In genomic region chr11:5778481-5778880, GRCm38 (mm10) we compare ENCODE assay signal across 13 mouse cellular contexts. TPM values are rescaled to one million over a fixed set of nuclear protein-coding genes. Genes with fewer than 3 reads are reported as not detected.
DNase-seq lines count a peak whose midpoint lies in the region; ATAC-seq and TF ChIP-seq lines count a peak whose summit lies in the region.
"Had no signal": no experiment of that assay in that cellular context is flagged by ENCODE, and none has a peak within 500 bp of the region (broad histone marks: within the 10 kb centered on the region; RNA-seq: fewer than 3 reads in every experiment).

No protein-coding gene starts in this region.

- TF ChIP-seq POLR2A in CH12.LX (IDR thresholded peaks at IDR 0.05; ENCODE audit: low read depth, low read length) = no peak

- no peaks in the 10 kb centered on the region for H3K4me1 ChIP-seq in forebrain, embryonic 11.5 days (replicated peaks; ENCODE audit: control insufficient read depth, insufficient read depth, low read length)
- H3K4me1 ChIP-seq in forebrain, embryonic 15.5 days = no peaks in the 10 kb centered on the region
- H3K4me1 ChIP-seq in lung, embryonic 14.5 days (ENCODE audit: insufficient read depth) = no peaks in the 10 kb centered on the region
- no peaks in the 10 kb centered on the region for H3K4me1 ChIP-seq in CH12.LX (ENCODE audit: control insufficient read depth in 1 of 2, insufficient read depth in 2 of 2)
- H3K4me1 ChIP-seq: neural tube, embryonic 12.5 days had no signal

- H3K9me3 ChIP-seq in forebrain, embryonic 11.5 days (ENCODE audit: control insufficient read depth, low read length) = no peaks in the 10 kb centered on the region
- no peaks in the 10 kb centered on the region for H3K9me3 ChIP-seq in forebrain, embryonic 15.5 days
- H3K9me3 ChIP-seq in lung, embryonic 14.5 days (ENCODE audit: low read depth, low read length) = no peaks in the 10 kb centered on the region
- H3K9me3 ChIP-seq in CH12.LX (replicated peaks; ENCODE audit: low read length) = no peaks in the 10 kb centered on the region
- H3K9me3 ChIP-seq: heart, embryonic 13.5 days; neural tube, embryonic 12.5 days had no signal

- H3K27ac ChIP-seq in forebrain, embryonic 11.5 days (ENCODE audit: low read depth, low read length) = no peak overlapping the region
- H3K27ac ChIP-seq in forebrain, embryonic 15.5 days (replicated peaks) = no peak overlapping the region
- H3K27ac ChIP-seq in lung, embryonic 14.5 days (ENCODE audit: low read depth) = no peak overlapping the region
- H3K27ac ChIP-seq in CH12.LX (ENCODE audit: insufficient read depth, low read depth) = no peak overlapping the region
- H3K27ac ChIP-seq: heart, embryonic 13.5 days; neural tube, embryonic 12.5 days had no signal

- WGBS in forebrain, embryonic 11.5 days = 78% methylated on average over 2 of the region's 2 CpGs
- WGBS in forebrain, embryonic 15.5 days = 72% methylated on average over 2 of the region's 2 CpGs
- WGBS in lung, embryonic 14.5 days = 73% methylated on average over 2 of the region's 2 CpGs

- TF ChIP-seq EP300 in CH12.LX (IDR thresholded peaks at IDR 0.05; ENCODE audit: low read length) = no peak

- no peak for ATAC-seq in forebrain, embryonic 11.5 days (replicated peaks; ENCODE audit: low FRiP score)
- ATAC-seq in forebrain, embryonic 15.5 days (replicated peaks) = no peak
- no peak for ATAC-seq in lung, embryonic 14.5 days (ENCODE audit: insufficient read depth)
- ATAC-seq: forebrain, embryonic 16.5 days had no signal

- H3K36me3 ChIP-seq in forebrain, embryonic 11.5 days (ENCODE audit: control insufficient read depth, insufficient read depth, low read length) = peaks cover 3% of the 10 kb centered on the region; the same call in 1 of the 2 replicates
- H3K36me3 ChIP-seq in forebrain, embryonic 15.5 days = peaks cover 5% of the 10 kb centered on the region; the same call in 1 of the 2 replicates
- peaks cover 10% of the 10 kb centered on the region; the same call in 1 of the 2 replicates for H3K36me3 ChIP-seq in lung, embryonic 14.5 days (ENCODE audit: insufficient read depth)
- peaks cover 14 to 41% of the 10 kb centered on the region in 2 experiments for H3K36me3 ChIP-seq in CH12.LX (replicated peaks in 1 of 2; ENCODE audit: control insufficient read depth in 1 of 2, insufficient read depth in 1 of 2, low read length in 1 of 2)

- H3K4me2 ChIP-seq in forebrain, embryonic 11.5 days (ENCODE audit: low read depth, low read length, severe bottlenecking) = no peak overlapping the region
- H3K4me2 ChIP-seq in forebrain, embryonic 15.5 days (replicated peaks) = no peak overlapping the region
- no peak overlapping the region for H3K4me2 ChIP-seq in lung, embryonic 14.5 days
- no peak overlapping the region for H3K4me2 ChIP-seq in CH12.LX (ENCODE audit: insufficient read depth, low read depth, poor library complexity, severe bottlenecking)
- H3K4me2 ChIP-seq: heart, embryonic 13.5 days; neural tube, embryonic 12.5 days had no signal

- H3K79me2 ChIP-seq in CH12.LX (replicated peaks; ENCODE audit: control insufficient read depth, extremely low read depth, insufficient read depth, poor library complexity, severe bottlenecking) = no peaks in the 10 kb centered on the region

- H3K27me3 ChIP-seq in forebrain, embryonic 11.5 days (ENCODE audit: control insufficient read depth, insufficient read depth, low read length) = no peaks in the 10 kb centered on the region
- H3K27me3 ChIP-seq in forebrain, embryonic 15.5 days = no peaks in the 10 kb centered on the region
- no peaks in the 10 kb centered on the region for H3K27me3 ChIP-seq in lung, embryonic 14.5 days (ENCODE audit: insufficient read depth, low read length)
- H3K27me3 ChIP-seq in CH12.LX (replicated peaks) = no peaks in the 10 kb centered on the region
- H3K27me3 ChIP-seq: heart, embryonic 13.5 days; neural tube, embryonic 12.5 days had no signal

- H3K4me3 ChIP-seq in forebrain, embryonic 11.5 days (ENCODE audit: low read depth, low read length) = no peak overlapping the region
- no peak overlapping the region for H3K4me3 ChIP-seq in forebrain, embryonic 15.5 days
- H3K4me3 ChIP-seq in lung, embryonic 14.5 days (ENCODE audit: low read depth, low read length) = no peak overlapping the region
- H3K4me3 ChIP-seq in CH12.LX (replicated peaks in 1 of 3; ENCODE audit: low read depth in 2 of 3, low read length in 2 of 3, poor library complexity in 1 of 3) = no peak overlapping the region
- H3K4me3 ChIP-seq: heart, embryonic 13.5 days; neural tube, embryonic 12.5 days had no signal

- in situ Hi-C loops in CH12.LX (cut with MboI; ENCODE audit: low pct_ligation_motif_present, low pct_unique_long_range_greater_than_20kb, low sequenced_read_pairs) = no loop called here

- DNase-seq in forebrain, embryonic 11.5 days (ENCODE audit: low spot score) = peak; percentile 37
- no peak for DNase-seq in lung, embryonic 14.5 days
- no peak for DNase-seq in lung, postnatal 14 days
- no peak for DNase-seq in CH12.LX (ENCODE audit: extremely low read depth)
- peak; percentile 54 for DNase-seq in induced T-regulatory cell, adult 2 months (ENCODE audit: low read depth)
- no peak for DNase-seq in gastrocnemius, adult 18-20 months (ENCODE audit: low spot score)
- no peak for DNase-seq in lung, adult 18-20 months
- DNase-seq: layer of hippocampus, postnatal 36 days; lung, postnatal 4 days had no signal

- H3K9ac ChIP-seq in forebrain, embryonic 11.5 days (ENCODE audit: low read length) = no peak overlapping the region
- no peak overlapping the region for H3K9ac ChIP-seq in forebrain, embryonic 15.5 days (replicated peaks)
- H3K9ac ChIP-seq in lung, embryonic 14.5 days = no peak overlapping the region
- no peak overlapping the region for H3K9ac ChIP-seq in CH12.LX (ENCODE audit: insufficient read depth, low read depth)
- H3K9ac ChIP-seq: heart, embryonic 13.5 days; neural tube, embryonic 12.5 days had no signal

- dilution Hi-C loops in CH12.LX (cut with MboI; ENCODE audit: extremely low pct_ligation_motif_present, extremely low pct_unique_long_range_greater_than_20kb, low sequenced_read_pairs) = no loop called here

- TF ChIP-seq RAD21 in CH12.LX (IDR thresholded peaks at IDR 0.05; ENCODE audit: low read depth, low read length) = peak; percentile 81

- peak; percentile 49 for TF ChIP-seq CTCF in lung, embryonic 14.5 days (IDR thresholded peaks at IDR 0.05; ENCODE audit: low read depth)
- peak; percentile 30 to 82; a peak in 3 of 4 replicates for TF ChIP-seq CTCF in CH12.LX (conservative IDR thresholded peaks at IDR 0.05 in 1 of 2, IDR thresholded peaks at IDR 0.05 in 1 of 2; ENCODE audit: low read depth in 2 of 2, low read length in 2 of 2)

TF ChIP-seq in CH12.LX, 34 proteins besides CTCF, POLR2A, EP300 and RAD21:
- TF ChIP-seq SMC3 (IDR thresholded peaks at IDR 0.05; ENCODE audit: low read depth, low read length) (peak; percentile 64), MXI1 (IDR thresholded peaks at IDR 0.05; ENCODE audit: low read depth, low read length) (no peak), MYC (IDR thresholded peaks at IDR 0.05; ENCODE audit: low read depth, low read length) (no peak)

RNA-seq across cellular contexts. Expression of gene Dbnl, which starts 9.8 kb away (rescaled TPM):
- polyA plus RNA-seq in forebrain, embryonic 11.5 days (2014; fragmentation: Nextera tagmentation; extraction: Ambion mirVana) = 152 and 157 TPM in 2 replicates
- polyA plus RNA-seq in forebrain, embryonic 15.5 days (2015; fragmentation: Nextera tagmentation; extraction: Ambion mirVana) = 138 and 140 TPM in 2 replicates
- 106 and 114 TPM in 2 replicates for polyA plus RNA-seq in lung, embryonic 14.5 days (2014; fragmentation: Nextera tagmentation; extraction: Ambion mirVana)
- total RNA-seq in CH12.LX (2012; rRNA removed) = 76.2 and 77.3 TPM in 2 replicates
- total RNA-seq in CH12.LX (2014; rRNA removed) = 67.5 and 70.3 TPM in 2 replicates
- 124 and 133 TPM in 2 replicates for polyA plus RNA-seq in CH12.LX (2012; ENCODE audit: insufficient read length, low read depth)
- 10 to 100 TPM; 11.1 to 12.7 TPM for total RNA-seq in gastrocnemius, adult 18-20 months (2021)

RNA-seq across cellular contexts. Expression of gene Urgcp, which starts 16.3 kb away (rescaled TPM):
- polyA plus RNA-seq in forebrain, embryonic 11.5 days (2014; fragmentation: Nextera tagmentation; extraction: Ambion mirVana) = 19.1 and 20.1 TPM in 2 replicates
- 31.6 and 32.4 TPM in 2 replicates for polyA plus RNA-seq in forebrain, embryonic 15.5 days (2015; fragmentation: Nextera tagmentation; extraction: Ambion mirVana)
- polyA plus RNA-seq in lung, embryonic 14.5 days (2014; fragmentation: Nextera tagmentation; extraction: Ambion mirVana) = 18.3 and 20.1 TPM in 2 replicates
- total RNA-seq in CH12.LX (2012; rRNA removed) (13.1 and 13.3 TPM in 2 replicates), CH12.LX (2014; rRNA removed) (11.7 and 12.2 TPM in 2 replicates)
- polyA plus RNA-seq in CH12.LX (2012; ENCODE audit: insufficient read length, low read depth) = 11.7 and 13.1 TPM in 2 replicates
- total RNA-seq in gastrocnemius, adult 18-20 months (2021) = 10 to 100 TPM; 38.8 to 48.7 TPM

RNA-seq across cellular contexts. Expression of gene Pgam2, which starts 25.1 kb away (rescaled TPM):
- polyA plus RNA-seq in forebrain, embryonic 11.5 days (2014; fragmentation: Nextera tagmentation; extraction: Ambion mirVana) = 5.3 and 6.5 TPM in 2 replicates
- polyA plus RNA-seq in forebrain, embryonic 15.5 days (2015; fragmentation: Nextera tagmentation; extraction: Ambion mirVana) = 1.9 and 3.1 TPM in 2 replicates
- polyA plus RNA-seq in lung, embryonic 14.5 days (2014; fragmentation: Nextera tagmentation; extraction: Ambion mirVana) = 1.6 and 19.6 TPM in 2 replicates
- 0.46 and 0.64 TPM in 2 replicates for total RNA-seq in CH12.LX (2012; rRNA removed)
- total RNA-seq in CH12.LX (2014; rRNA removed) = not detected in 2 replicates
- 2.5 and 3.6 TPM in 2 replicates for polyA plus RNA-seq in CH12.LX (2012; ENCODE audit: insufficient read length, low read depth)
- 1,000 to 10,000 TPM; 2,496 to 2,633 TPM for total RNA-seq in gastrocnemius, adult 18-20 months (2021)

RNA-seq across cellular contexts. Expression of gene Polm, which starts 59.3 kb away (rescaled TPM):
- 8.8 and 8.9 TPM in 2 replicates for polyA plus RNA-seq in forebrain, embryonic 11.5 days (2014; fragmentation: Nextera tagmentation; extraction: Ambion mirVana)
- 7.0 TPM in 2 replicates for polyA plus RNA-seq in forebrain, embryonic 15.5 days (2015; fragmentation: Nextera tagmentation; extraction: Ambion mirVana)
- 6.8 and 7.7 TPM in 2 replicates for polyA plus RNA-seq in lung, embryonic 14.5 days (2014; fragmentation: Nextera tagmentation; extraction: Ambion mirVana)
- total RNA-seq in CH12.LX (2012; rRNA removed) = 7.7 and 9.7 TPM in 2 replicates
- total RNA-seq in CH12.LX (2014; rRNA removed) = 1.00 and 1.9 TPM in 2 replicates
- polyA plus RNA-seq in CH12.LX (2012; ENCODE audit: insufficient read length, low read depth) = 4.1 TPM in 2 replicates
- 1 to 10 TPM; 2.0 to 2.3 TPM for total RNA-seq in gastrocnemius, adult 18-20 months (2021)

Comparison
In these comparisons a context has a peak if more than half of its experiments do, and no peak if none do; other contexts are left out.
1. DNase-seq: peak in forebrain, embryonic 11.5 days (single experiment) and induced T-regulatory cell, adult 2 months (single experiment); none in lung, embryonic 14.5 days (single experiment), lung, postnatal 14 days (single experiment), CH12.LX (single experiment), gastrocnemius, adult 18-20 months (single experiment) and lung, adult 18-20 months (0 of 2).